Mouse (Mus musculus): ENCODE measurements around the gene Ppp1r14a.

The Ppp1r14a gene

DNA sequence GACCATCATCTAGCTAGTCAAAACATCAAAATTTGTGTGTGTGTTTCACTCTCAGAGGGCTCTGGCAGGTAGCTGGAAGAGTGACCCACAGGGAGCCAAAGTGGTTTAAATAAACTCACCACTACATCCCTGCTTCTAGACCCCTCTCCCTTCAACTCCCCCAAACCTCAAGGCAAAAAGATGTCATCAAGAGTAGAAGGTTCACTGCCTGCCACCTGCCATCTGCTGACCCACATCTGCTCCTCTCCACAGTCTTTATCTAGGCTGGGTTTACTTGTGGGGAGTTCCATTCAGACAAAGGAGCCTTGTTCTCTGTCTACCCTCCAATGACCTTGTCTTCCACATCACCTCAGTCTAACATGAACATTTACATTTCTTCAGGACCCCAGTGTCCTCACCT is 9.8 kb upstream of the Ppp1r14a start:
- in situ Hi-C loops (cut with MboI, MseI) = no loop called here

DNA sequence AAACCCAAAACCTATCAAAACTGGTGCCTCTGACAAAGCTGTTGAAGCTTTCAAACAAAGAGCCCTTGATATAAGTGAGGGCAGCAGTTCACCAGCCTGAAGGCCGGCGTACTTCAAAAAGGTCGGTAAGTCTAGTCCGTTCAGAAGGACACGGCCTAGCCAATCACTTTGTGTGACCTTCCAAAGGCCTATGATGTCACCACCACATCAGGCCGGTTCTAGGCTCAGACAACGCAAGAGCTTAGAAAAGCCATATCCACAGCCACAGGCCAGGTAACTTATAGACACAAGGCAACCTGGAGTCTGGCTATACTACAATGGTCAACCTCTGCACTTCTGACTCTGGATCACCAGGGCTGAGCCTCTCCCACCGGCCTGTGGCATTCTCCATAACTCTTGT is 9.2 kb upstream of the Ppp1r14a start:
- in situ Hi-C loops (cut with MboI, MseI) = no loop called here

DNA sequence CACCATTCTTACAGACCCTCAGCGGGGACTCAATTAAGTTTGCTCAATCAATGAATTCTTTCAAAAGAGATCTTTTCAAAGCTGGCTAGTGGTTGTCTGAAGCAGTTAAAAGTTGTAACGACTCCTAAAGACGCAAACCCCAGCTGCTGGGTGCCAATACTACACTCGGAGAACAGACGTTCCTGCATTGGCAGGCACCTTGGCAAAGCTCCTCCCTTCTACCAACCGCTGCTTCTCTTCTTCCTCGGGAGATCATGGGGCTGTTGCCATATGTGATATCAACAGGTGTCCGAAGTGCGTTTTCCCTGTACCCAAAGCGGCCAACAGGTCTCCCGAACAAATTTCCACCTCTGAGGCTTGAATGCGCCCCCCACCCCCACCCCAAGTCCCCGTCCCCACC is 8.3 kb upstream of the Ppp1r14a start:
- in situ Hi-C loops (cut with MboI, MseI) = no loop called here

DNA sequence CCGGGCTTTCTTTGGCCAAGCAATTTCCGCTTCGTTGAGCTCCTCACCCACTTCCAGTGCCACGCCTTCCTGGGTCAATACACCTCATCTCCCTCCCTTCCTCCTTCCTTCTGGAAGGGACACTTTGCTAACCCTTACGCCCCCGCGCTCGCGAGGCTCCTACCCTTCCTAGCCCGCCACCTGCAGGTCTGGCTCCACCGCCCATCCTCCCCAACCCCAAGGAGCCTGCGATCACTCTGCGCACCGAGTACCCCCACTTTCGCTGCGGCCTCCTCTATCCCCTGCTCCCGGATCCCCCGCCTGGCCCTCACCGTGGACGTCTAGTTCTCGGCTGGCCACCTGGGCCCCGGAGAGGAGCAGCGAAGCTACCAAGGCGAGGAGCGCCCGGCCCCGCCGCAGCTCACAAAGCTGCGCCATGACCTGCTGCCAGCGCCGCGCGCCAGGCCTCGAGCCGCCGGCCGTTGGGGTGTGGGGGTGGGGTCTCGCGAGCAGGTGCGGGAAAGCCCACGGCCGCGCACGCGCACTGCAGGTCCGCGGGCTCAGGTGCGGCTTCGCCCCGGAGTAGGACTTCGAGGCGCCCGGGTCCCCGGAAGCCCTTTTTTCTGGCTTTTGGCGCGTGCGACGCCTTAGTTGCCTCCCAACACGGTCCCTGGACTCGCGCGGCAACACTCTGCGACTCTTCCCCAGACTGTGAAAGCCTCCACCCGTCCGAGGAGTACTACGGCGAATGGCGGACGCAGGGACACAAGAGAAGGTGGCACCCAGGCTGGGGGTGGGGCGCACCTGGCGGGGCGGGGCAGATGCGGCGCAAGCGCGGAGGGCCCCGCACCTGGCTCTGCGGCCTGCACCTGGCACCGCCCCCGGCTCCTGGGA is 7.7 kb upstream of the Ppp1r14a start, which contains the start of gene Spint2:
Gene Spint2 (minus strand): TSS at position 712 of the 873 bp plus-strand sequence.
- in situ Hi-C loops (cut with MboI, MseI) = no loop called here

DNA sequence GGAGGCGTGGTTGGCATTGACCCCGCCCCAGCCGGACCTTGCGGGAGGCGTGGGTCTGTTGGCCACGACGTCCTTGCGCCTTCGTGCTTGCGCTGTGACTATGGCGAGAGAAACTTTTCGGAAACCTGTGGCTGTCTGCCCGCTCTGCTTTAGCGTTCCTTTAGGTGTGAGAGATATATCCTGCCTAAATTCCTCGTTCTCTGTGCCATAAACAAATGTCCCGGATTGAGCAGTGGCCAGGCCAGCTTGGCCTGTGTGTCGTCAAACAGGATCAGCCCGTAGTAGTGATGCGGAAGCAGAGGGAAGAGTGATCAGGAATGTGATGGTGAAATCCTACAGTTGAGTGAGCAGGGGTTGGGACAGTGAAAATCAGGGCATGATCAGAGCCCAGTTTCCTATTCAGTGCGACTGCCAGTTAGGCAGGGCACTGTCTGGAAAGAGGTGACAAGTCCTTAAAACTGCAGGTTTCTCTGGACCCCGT is 7.0 kb upstream of the Ppp1r14a start:
- in situ Hi-C loops (cut with MboI, MseI) = no loop called here

DNA sequence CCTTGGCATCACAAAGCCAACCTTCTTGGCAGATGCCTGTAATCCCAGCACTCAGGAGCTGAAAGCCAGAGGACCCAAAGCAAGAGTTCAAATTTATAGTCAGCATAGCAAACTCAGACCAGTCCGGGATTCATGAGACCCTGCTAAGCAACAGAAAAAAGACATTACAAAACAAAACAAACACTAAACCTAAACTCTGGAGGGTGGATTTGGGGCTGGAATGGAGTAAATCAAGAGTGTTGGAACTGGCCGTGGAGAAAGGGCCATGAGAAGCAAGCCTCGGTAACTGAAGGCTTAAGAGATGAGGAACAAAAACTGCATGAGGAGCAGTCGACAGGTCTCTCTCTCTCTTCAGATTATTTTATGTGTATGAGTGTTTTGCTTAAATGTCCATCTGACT is 5.2 kb upstream of the Ppp1r14a start:
- in situ Hi-C loops (cut with MboI, MseI) = no loop called here

DNA sequence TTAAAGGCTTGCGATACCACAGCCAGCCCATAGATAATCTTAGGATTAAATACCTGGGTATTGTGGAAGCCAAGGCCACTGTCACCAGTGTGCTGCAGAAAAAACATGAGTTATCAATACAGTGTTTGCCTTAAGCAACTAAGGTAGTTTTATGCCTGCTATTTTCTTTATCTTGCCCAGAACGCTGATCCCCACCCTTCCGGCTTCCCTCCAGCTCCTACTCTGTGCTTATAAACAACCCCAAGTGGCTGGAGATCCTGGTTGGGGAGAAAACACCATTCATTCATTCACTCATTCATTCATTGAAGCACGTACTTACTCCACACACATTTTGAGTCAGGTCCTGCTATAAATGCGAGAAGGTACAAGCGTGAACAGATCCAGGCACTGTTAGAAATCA is 4.6 kb upstream of the Ppp1r14a start:
- in situ Hi-C loops (cut with MboI, MseI) = no loop called here

DNA sequence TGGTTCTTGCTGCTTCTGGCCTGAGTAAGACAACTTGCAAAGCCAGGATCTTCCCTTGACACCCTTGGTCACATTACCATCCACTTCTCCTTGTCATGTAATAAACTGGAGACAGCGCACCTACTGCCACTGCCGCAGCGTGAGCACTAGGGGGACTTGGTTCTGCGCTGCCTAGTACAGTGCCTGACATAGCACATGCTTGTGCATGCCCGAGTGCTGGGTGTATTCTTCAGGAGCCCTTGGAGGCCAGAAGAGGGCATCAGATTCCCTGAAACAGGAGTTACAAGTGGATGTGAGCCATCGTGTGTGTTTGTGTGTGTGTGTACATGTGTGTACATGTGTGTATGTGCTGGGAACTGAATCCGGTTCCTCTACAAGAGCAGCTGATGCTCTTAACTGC is 1.6 kb upstream of the Ppp1r14a start:
- in situ Hi-C loops (cut with MboI, MseI) = no loop called here

DNA sequence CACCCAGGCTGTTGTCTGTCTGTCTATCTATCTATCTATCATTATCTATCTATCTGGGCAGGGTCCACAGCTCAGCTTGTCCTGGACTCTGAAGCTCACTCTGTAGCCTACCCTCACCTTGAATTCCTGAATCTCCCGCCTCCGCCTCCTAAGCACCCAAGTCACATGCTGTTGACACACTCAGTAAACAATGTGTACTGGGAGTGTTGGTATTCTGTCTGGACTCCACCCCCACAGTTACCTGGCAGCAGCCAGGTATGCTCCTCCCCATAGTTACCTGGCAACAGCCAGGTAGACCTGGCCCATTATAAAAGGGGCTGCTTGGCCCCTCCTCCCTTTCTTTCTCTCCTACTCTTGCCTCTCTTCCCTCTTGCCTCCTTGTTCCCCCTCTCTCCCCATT is 1.0 kb upstream of the Ppp1r14a start:
- in situ Hi-C loops (cut with MboI, MseI) = no loop called here

DNA sequence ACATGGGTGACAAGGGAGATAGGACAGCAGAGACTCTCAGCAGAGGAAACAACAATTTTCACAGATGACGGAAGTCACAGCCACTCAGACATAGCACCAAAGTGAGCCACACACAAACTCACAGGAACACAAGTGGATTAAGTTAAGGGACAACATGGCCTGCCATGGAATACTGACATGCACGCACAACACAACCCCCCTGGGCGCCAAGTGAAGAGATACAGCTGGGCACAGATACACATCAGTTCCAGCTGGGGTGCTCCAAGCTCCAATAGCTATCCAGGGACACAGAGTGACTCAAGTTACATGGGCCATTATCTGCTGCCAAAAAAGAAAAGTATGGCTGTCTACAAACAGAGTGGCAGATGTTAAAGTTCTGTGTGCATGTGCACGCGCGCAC is 748 bp downstream of the Ppp1r14a start:
- in situ Hi-C loops (cut with MboI, MseI) = loop anchor here (5.0 kb wide), 1 partner anchor 48 kb away; no protein-coding TSS in a partner anchor

DNA sequence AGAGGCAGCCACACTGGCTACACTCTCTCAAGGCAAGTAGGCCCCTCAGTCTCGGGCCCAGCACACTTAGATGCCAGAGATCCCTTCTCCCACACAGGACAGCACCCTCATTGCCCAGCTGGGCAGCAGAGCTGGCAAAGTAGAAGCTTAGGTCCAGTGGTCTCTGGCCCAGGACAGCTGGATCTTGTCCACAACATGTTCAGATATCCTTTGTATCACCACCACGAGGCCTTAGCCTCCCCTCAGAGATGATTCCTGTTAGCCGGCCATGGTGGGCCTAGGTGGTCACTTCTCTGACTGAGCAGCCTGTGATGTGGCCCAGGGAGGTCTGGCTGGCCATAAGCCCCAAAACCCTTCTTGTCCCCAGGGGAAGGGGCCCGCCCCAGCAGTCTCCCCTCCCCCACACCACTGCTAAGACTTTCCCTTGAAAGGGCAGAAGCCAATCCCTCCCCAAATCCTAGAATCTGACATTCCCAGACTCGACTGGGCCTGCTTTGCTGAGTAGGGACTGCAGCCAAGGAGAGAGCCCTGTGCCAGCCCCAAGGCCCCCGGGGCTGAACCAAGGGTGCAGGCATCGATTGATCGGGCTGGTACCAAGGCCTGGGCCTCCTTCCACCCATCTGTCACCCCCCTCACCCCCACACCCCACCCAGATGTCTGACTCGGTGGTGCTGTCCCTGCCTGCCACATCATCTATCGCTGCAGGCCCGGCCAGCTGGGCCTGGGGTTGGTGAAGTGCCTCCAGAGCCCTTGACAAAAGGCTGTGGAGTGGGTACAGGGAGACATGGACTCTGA is 1.8 kb downstream of the Ppp1r14a start:
- in situ Hi-C loops (cut with MboI, MseI) = loop anchor here (5.0 kb wide), 1 partner anchor 49 kb away; no protein-coding TSS in a partner anchor

DNA sequence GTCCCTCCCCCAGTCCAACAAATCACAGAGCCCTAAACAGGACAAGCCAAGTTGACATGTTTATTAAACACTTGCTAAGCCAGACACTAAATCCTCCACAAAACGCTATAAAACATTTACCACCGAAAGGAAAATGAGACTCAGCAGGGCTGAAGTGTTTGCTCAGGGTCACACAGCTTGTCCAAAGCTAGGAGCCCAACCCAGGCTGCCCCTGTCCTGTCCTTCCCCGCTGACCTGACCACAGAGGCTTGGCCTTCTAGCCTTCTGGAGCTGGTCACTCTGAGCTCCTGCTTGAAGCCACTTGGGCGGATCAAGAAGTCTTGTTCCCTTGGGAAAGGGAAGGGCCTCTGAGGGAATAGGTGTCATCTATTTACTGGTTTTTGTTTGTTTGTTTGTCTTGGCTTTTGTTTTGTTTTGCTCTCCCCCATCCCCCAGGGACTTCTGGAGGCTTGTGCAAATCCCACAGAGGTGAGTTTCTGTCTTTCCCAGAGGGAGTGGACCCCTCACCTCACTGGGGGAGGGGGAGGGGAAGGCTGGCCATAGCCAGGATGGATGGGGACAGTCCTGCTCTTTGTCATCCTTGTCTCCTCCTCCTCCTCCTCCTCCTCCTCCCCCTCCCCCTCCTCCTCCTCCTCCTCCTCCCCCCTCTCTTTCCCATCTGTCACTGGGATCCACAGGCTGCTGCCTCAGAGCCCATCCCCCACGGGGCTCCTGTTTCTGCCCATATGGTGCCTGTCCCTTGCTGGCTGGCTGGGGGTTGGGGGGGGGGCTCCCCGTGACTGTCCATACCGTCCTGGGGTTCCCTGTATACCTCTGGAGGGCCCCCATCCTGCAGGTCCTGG is 2.7 kb downstream of the Ppp1r14a start:
- in situ Hi-C loops (cut with MboI, MseI) = loop anchor here (5.0 kb wide), 1 partner anchor 50 kb away; no protein-coding TSS in a partner anchor

DNA sequence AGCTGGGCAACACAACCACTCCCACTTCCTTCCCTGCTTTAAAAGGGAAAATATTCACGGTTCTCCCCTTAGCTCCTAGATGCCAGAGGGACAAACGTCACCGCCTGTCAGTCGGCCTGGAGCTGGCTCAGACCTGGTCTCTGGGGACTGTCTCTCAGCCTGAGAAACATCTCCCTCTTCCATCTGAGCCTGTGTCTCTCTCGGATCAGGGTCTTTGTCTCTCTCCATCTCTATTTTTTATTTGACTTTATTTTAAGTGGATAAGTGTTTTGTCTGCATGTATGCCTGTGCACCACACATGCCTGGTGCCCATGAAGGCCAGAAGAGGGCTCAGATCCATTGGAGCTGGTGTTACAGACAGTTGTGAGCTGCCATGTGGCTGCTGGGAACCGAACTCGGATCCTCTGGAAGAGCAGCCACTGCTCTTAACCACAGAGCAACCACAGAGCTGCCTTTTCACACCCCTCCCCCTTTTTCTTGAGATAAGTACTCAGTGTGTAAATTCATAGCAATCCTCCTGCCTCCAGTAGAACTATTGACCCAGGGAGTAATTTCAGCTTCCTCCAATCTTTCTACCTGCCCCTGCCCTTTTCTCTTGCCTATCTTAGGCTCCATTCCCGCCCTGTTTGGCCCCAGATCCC is 3.5 kb downstream of the Ppp1r14a start:
- in situ Hi-C loops (cut with MboI, MseI) = loop anchor here (5.0 kb wide), 1 partner anchor 50 kb away; no protein-coding TSS in a partner anchor

DNA sequence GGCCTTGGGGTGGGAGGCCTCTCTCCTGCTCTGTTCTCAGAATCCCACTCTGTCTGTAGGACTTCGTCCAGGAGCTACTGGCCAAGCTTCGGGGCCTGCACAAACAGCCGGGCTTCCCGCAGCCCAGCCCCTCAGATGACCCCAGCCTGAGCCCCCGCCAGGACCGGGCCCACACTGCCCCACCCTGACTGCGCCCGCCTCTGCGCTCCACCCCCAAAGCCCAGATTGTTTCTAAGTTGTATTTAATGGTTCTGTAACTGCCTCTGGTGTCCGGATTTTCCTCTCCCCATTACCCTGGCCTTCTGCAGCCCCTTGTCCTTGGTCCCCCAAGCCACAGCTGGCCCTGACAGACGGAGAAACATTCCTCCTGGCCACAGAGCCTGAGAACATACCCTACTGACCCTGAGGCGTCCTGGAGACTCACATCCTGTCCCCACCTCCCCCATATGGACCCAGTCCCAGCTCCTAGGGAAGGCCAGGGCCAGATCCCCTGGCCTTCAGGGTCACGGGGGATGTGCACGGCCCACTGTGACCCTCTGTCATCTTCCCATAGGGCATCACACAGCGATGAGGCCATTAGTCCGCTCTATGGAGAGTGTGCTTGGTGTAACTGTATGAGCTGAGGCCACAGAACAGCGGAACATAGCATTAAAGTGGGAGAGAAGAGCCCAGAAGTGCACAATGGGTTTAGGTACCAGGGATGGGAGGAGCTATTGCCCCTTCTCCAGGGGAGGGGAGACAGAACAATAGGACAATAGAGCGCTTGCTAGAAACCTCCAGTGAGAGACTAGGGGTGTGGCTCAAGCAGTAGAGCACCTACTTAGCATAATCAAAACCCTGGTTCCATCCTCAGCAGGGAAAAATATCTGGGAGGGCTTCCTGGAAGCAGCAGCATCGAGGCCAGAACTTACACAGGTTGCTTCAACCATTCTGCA is 4.3 kb downstream of the Ppp1r14a start:
- in situ Hi-C loops (cut with MboI, MseI) = loop anchor here (5.0 kb wide), 1 partner anchor 51 kb away; no protein-coding TSS in a partner anchor

DNA sequence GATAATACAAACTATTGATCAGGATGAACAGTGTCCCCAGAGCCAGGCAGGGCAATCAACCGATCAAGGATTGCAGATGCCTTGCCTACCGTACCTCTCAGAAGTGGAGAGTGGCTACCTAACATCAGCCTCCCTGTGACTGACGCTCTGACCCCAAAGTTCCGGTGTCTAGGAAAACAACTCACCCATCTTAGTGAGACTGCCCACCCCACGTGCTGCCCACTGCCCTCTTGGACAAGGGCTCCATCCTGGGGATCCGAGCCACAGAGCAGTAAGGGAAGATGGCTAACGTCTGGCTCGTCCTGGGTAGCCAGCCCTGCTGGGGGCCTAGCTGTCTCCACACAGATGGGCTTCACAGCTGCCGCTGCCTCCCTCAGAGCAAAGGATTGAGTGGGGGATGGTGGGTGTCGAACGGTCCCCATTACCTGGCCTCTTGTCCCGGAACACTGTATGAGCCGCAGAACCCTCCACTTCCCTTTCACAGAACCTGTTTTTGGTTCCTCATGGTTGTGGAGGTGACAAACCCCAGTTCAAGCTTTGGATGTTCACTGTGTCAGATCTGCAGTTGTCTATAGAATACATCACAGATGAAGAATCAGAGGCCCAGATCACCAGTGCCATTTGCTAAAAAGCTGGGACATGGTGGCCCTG is 5.1 kb downstream of the Ppp1r14a start:
- in situ Hi-C loops (cut with MboI, MseI) = loop anchor here (5.0 kb wide), 1 partner anchor 52 kb away; no protein-coding TSS in a partner anchor

DNA sequence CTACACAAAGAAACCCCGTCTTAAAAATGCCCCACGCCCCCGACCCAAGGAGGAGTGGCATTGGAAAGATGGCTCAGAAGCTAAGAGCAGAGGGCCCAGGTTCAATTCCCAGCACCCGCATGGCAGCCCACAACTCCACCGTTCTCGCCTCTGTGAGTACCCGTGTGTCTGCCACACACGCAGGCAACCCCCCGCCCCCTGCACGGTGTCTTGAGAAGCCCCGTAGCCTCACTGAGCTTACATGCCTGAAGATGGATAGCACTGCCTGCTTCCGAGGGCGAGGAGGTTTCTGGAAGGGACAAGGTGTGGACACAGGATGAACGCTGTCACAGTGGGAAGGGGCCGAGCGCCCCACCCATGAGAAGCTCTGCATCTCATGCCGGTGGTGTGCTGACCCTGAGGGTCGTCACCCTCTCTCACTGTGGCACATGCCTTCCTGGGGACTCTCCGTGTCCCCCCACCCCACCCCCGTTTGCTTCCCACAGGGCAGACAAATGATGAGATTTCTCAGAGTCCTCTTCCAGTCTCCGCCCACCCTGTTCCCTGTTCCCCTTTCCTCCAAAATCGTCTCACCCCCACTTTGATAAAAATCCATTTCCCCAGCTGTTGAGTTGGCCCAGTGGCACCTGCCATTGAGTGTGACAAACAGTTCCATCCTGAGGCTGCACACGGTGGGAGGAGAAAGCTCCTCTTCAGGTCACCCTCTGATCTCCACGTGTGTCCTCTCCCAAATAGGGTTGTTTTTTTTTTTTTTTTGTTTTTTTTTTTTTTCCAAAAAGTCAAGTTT is 6.9 kb downstream of the Ppp1r14a start:
- in situ Hi-C loops (cut with MboI, MseI) = no loop called here

DNA sequence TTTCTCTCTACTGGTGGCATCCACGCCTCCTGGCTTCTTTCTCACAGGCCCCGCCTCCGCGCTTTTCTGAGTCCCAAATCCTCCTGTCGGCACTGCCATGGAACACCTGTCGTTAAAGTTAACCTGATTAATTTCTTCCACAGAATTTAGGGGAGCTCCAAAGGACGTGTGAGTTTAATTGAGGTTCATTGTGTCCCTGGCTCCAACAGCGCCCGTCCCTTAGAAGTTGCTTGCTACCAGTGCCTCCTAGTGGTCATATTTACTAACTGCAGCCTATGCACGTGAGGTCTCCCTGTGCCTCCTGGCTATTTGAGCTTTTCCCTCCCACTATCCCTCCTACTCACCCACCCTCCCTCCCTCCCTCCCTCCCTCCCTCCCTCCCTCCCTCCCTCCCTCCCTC is 7.9 kb downstream of the Ppp1r14a start:
- in situ Hi-C loops (cut with MboI, MseI) = no loop called here

DNA sequence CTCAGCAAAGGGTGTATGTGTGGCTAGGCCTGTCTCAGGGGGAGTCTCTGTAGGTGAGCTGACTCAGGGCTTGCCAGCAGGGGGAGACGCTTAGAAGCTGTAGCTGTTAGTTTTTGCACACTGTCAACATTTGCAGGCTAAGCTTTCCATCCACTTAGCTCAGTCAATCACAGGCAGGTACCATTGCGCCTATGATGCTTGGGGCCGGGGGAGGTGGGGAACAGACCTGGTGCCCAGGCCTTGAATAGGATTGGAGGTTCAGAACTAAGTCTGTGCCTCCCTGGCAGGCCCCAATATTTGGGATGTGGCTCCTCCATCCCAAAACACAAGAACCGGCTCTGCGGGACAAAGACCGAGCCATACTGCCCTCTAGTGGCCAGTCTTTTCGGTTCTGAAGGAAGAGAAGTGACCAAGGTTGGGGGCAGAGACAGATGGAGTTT is 12.0 kb downstream of the Ppp1r14a start:
- in situ Hi-C loops (cut with MboI, MseI) = no loop called here
